Mouse (Mus musculus): ENCODE measurements around the gene Nudt14.

DNA sequence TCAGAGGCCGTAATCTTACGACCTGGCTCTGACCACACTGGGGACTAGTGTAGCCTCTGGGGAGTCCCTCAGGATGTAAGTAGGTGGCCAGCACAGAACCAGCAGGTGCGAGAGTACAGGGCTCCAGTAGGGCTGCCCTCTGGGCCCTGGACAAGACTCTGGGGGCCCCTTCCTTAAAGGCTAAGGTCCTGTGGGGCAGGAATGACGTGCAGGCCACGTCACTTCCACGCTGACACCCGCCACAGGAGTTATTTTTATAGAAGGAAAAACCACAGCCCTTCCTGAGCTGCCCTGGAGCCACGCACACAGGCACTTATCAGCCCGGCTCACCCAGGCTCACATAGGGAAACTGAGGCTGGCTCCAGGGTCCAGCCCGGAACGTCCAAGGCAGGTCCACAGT lies 24.4 kb downstream of the Nudt14 start:
- no peak for TF ChIP-seq CTCF (IDR thresholded peaks at IDR 0.05; ENCODE audit: low read depth)
- TF ChIP-seq EP300 (IDR thresholded peaks at IDR 0.05; ENCODE audit: low read depth), result no peak
